In the genomic region with DNA sequence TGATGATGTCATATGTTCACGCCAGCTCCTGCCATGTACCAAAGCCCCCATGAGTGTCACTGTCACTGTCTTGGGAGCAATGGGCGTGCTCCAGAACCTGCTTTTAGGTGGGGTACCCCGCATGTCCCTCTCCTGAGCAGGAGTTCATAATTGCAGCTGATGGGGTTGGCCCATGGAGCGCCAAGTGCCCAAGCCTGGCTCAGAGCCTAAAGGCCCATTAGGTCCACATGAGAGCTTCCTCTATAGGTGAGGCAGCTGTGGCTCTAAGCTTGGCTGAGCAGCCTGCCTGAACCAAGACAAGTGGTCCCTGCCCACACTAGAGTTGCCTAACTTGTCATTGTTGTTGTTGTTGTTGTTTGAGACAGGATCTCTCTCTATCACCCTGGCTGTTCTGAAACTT, we compare ENCODE assay signal across 20 mouse cellular contexts. TPM values are rescaled to one million over a fixed set of nuclear protein-coding genes. Genes with fewer than 3 reads are reported as not detected.
A peak's percentile ranks its signal among the peaks of the same experiment; 100 is the strongest.
DNase-seq lines count a peak whose midpoint lies in the region; ATAC-seq lines count a peak whose summit lies in the region.
"Had no signal": no experiment of that assay in that cellular context is flagged by ENCODE, and none has a peak within 500 bp of the region (broad histone marks: within the 10 kb centered on the region; RNA-seq: fewer than 3 reads in every experiment).

No protein-coding gene starts in this region.

- WGBS in heart, embryonic 15.5 days, result 66% methylated on average over 4 of the region's 4 CpGs
- WGBS in neural tube, embryonic 13.5 days, result 74% methylated on average over 4 of the region's 4 CpGs
- WGBS in neural tube, embryonic 15.5 days, result 82% methylated on average over 4 of the region's 4 CpGs
- WGBS in limb, embryonic 10.5 days, result 95% methylated on average over 4 of the region's 4 CpGs
- 74% methylated on average over 4 of the region's 4 CpGs for WGBS in hindbrain, embryonic 16.5 days

- H3K4me1 ChIP-seq in heart, embryonic 15.5 days (replicated peaks), result peaks cover 60% of the 10 kb centered on the region
- H3K4me1 ChIP-seq in neural tube, embryonic 13.5 days (replicated peaks), result peaks cover 50% of the 10 kb centered on the region
- H3K4me1 ChIP-seq in neural tube, embryonic 15.5 days, result peaks cover 30% of the 10 kb centered on the region
- peaks cover 64% of the 10 kb centered on the region for H3K4me1 ChIP-seq in limb, embryonic 10.5 days
- H3K4me1 ChIP-seq in hindbrain, embryonic 16.5 days (ENCODE audit: control insufficient read depth, insufficient read depth, low read depth, low read length), result peaks cover 7% of the 10 kb centered on the region

- intact Hi-C loops in heart, postnatal 36 days (cut with DNase I), result no loop called here

- no peak for DNase-seq in heart, postnatal 36 days
- DNase-seq in limb, embryonic 10.5 days (ENCODE audit: low spot score), result no peak
- DNase-seq in spleen, adult 18-20 months, result no peak
- DNase-seq: B cell, adult 2 months; gastrocnemius, postnatal 25 days; heart, postnatal 4 days; left cerebral cortex, postnatal 4 days; liver; right cerebral cortex, postnatal 14 days; thymus, postnatal 25 days had no signal

- no peak overlapping the region for H3K9ac ChIP-seq in heart, embryonic 15.5 days
- no peak overlapping the region for H3K9ac ChIP-seq in neural tube, embryonic 13.5 days
- H3K9ac ChIP-seq in neural tube, embryonic 15.5 days (replicated peaks), result no peak overlapping the region
- no peak overlapping the region for H3K9ac ChIP-seq in hindbrain, embryonic 16.5 days (ENCODE audit: low read depth, low read length)
- H3K9ac ChIP-seq: forebrain, embryonic 12.5 days; hindbrain, embryonic 14.5 days; liver, embryonic 15.5 days had no signal

- H3K27me3 ChIP-seq in heart, embryonic 15.5 days, result no peaks in the 10 kb centered on the region
- H3K27me3 ChIP-seq in neural tube, embryonic 13.5 days, result no peaks in the 10 kb centered on the region
- H3K27me3 ChIP-seq in neural tube, embryonic 15.5 days (replicated peaks), result no peaks in the 10 kb centered on the region
- peaks cover 68% of the 10 kb centered on the region for H3K27me3 ChIP-seq in limb, embryonic 10.5 days (ENCODE audit: low read depth, poor library complexity, severe bottlenecking)
- no peaks in the 10 kb centered on the region for H3K27me3 ChIP-seq in hindbrain, embryonic 16.5 days (replicated peaks; ENCODE audit: control insufficient read depth, insufficient read depth, low read length)

- H3K4me3 ChIP-seq in heart, embryonic 15.5 days, result no peak overlapping the region
- no peak overlapping the region for H3K4me3 ChIP-seq in neural tube, embryonic 13.5 days
- no peak overlapping the region for H3K4me3 ChIP-seq in neural tube, embryonic 15.5 days (replicated peaks)
- H3K4me3 ChIP-seq in limb, embryonic 10.5 days, result no peak overlapping the region
- no peak overlapping the region for H3K4me3 ChIP-seq in hindbrain, embryonic 16.5 days (ENCODE audit: low read length)
- H3K4me3 ChIP-seq: forebrain, embryonic 12.5 days; liver, embryonic 15.5 days had no signal

- no peaks in the 10 kb centered on the region for H3K9me3 ChIP-seq in heart, embryonic 15.5 days (replicated peaks)
- no peaks in the 10 kb centered on the region for H3K9me3 ChIP-seq in neural tube, embryonic 13.5 days
- no peaks in the 10 kb centered on the region for H3K9me3 ChIP-seq in neural tube, embryonic 15.5 days (replicated peaks)
- no peaks in the 10 kb centered on the region for H3K9me3 ChIP-seq in limb, embryonic 10.5 days (replicated peaks)
- H3K9me3 ChIP-seq in hindbrain, embryonic 16.5 days (ENCODE audit: control insufficient read depth, low read length), result no peaks in the 10 kb centered on the region
- H3K9me3 ChIP-seq: forebrain, embryonic 12.5 days; liver, embryonic 15.5 days had no signal

- no peak; the same call in 1 of the 2 replicates for ATAC-seq in heart, embryonic 15.5 days (replicated peaks; ENCODE audit: insufficient number of reproducible peaks, insufficient read depth, low FRiP score, low read depth)
- peak; percentile 36; the same call in 1 of the 2 replicates for ATAC-seq in neural tube, embryonic 13.5 days (ENCODE audit: low read depth)
- no peak for ATAC-seq in neural tube, embryonic 15.5 days (ENCODE audit: low FRiP score)
- no peak for ATAC-seq in hindbrain, embryonic 16.5 days

- H3K4me2 ChIP-seq in heart, embryonic 15.5 days, result no peak overlapping the region
- H3K4me2 ChIP-seq in neural tube, embryonic 13.5 days, result no peak overlapping the region
- H3K4me2 ChIP-seq in neural tube, embryonic 15.5 days, result no peak overlapping the region
- no peak overlapping the region for H3K4me2 ChIP-seq in hindbrain, embryonic 16.5 days (ENCODE audit: low read length)
- H3K4me2 ChIP-seq: forebrain, embryonic 12.5 days; hindbrain, embryonic 14.5 days; liver, embryonic 15.5 days; midbrain, embryonic 11.5 days had no signal

- no peaks in the 10 kb centered on the region for H3K36me3 ChIP-seq in heart, embryonic 15.5 days
- no peaks in the 10 kb centered on the region for H3K36me3 ChIP-seq in neural tube, embryonic 13.5 days
- H3K36me3 ChIP-seq in neural tube, embryonic 15.5 days, result no peaks in the 10 kb centered on the region
- no peaks in the 10 kb centered on the region for H3K36me3 ChIP-seq in limb, embryonic 10.5 days
- H3K36me3 ChIP-seq in hindbrain, embryonic 16.5 days (ENCODE audit: control insufficient read depth, insufficient read depth, low read length), result no peaks in the 10 kb centered on the region
- H3K36me3 ChIP-seq: forebrain, embryonic 12.5 days; liver, embryonic 15.5 days had no signal

- H3K27ac ChIP-seq in heart, embryonic 15.5 days, result peak overlapping the region; percentile 6; the same call in 1 of the 2 replicates
- H3K27ac ChIP-seq in neural tube, embryonic 13.5 days (replicated peaks), result no peak overlapping the region; the same call in 1 of the 2 replicates
- H3K27ac ChIP-seq in neural tube, embryonic 15.5 days (replicated peaks), result no peak overlapping the region
- peak overlapping the region; percentile 77; the same call in 1 of the 2 replicates for H3K27ac ChIP-seq in limb, embryonic 10.5 days
- H3K27ac ChIP-seq in hindbrain, embryonic 16.5 days (ENCODE audit: low read depth, low read length), result no peak overlapping the region
- H3K27ac ChIP-seq: forebrain, embryonic 12.5 days; hindbrain, embryonic 14.5 days; liver, embryonic 15.5 days had no signal

RNA-seq across cellular contexts. Expression of gene Grhl3, which starts 26.6 kb away (rescaled TPM):
- polyA plus RNA-seq in heart, embryonic 15.5 days (2015; fragmentation: Nextera tagmentation; extraction: Ambion mirVana), result 5.4 and 5.9 TPM in 2 replicates
- total RNA-seq in heart, postnatal 36 days (2021), result not detected
- 0.50 and 0.81 TPM in 2 replicates for polyA plus RNA-seq in neural tube, embryonic 13.5 days (2015; fragmentation: Nextera tagmentation; extraction: Ambion mirVana)
- polyA plus RNA-seq in neural tube, embryonic 15.5 days (2015; fragmentation: Nextera tagmentation; extraction: Ambion mirVana), result 1.1 and 2.6 TPM in 2 replicates
- 7.5 and 11.0 TPM in 2 replicates for polyA plus RNA-seq in limb, embryonic 10.5 days (2016; fragmentation: Nextera tagmentation; extraction: Ambion mirVana)
- 0.85 and 1.2 TPM in 2 replicates for polyA plus RNA-seq in hindbrain, embryonic 16.5 days (2015; fragmentation: Nextera tagmentation; extraction: Ambion mirVana)
- total RNA-seq: CH12.LX; megakaryocyte progenitor cell, adult 5-6 weeks had no signal

RNA-seq across cellular contexts. Expression of gene Nipal3, which starts 52.0 kb away (rescaled TPM):
- polyA plus RNA-seq in heart, embryonic 15.5 days (2015; fragmentation: Nextera tagmentation; extraction: Ambion mirVana), result 4.1 and 5.2 TPM in 2 replicates
- 10 to 100 TPM; 36.9 to 42.6 TPM for total RNA-seq in heart, postnatal 36 days (2021)
- 5.1 and 8.9 TPM in 2 replicates for polyA plus RNA-seq in neural tube, embryonic 13.5 days (2015; fragmentation: Nextera tagmentation; extraction: Ambion mirVana)
- 8.0 and 8.7 TPM in 2 replicates for polyA plus RNA-seq in neural tube, embryonic 15.5 days (2015; fragmentation: Nextera tagmentation; extraction: Ambion mirVana)
- 1.7 and 2.2 TPM in 2 replicates for polyA plus RNA-seq in limb, embryonic 10.5 days (2016; fragmentation: Nextera tagmentation; extraction: Ambion mirVana)
- 6.8 and 10.7 TPM in 2 replicates for polyA plus RNA-seq in hindbrain, embryonic 16.5 days (2015; fragmentation: Nextera tagmentation; extraction: Ambion mirVana)

RNA-seq across cellular contexts. Expression of gene Stpg1, which starts 52.2 kb away (rescaled TPM):
- 0.34 and 0.43 TPM in 2 replicates for polyA plus RNA-seq in heart, embryonic 15.5 days (2015; fragmentation: Nextera tagmentation; extraction: Ambion mirVana)
- total RNA-seq in heart, postnatal 36 days (2021), result under 1 TPM in 1 of 2 experiments, not detected in 1; 0.38 TPM
- polyA plus RNA-seq in neural tube, embryonic 13.5 days (2015; fragmentation: Nextera tagmentation; extraction: Ambion mirVana), result 0.31 and 0.62 TPM in 2 replicates
- 0.23 and 0.37 TPM in 2 replicates for polyA plus RNA-seq in neural tube, embryonic 15.5 days (2015; fragmentation: Nextera tagmentation; extraction: Ambion mirVana)
- polyA plus RNA-seq in limb, embryonic 10.5 days (2016; fragmentation: Nextera tagmentation; extraction: Ambion mirVana), result 0.11 TPM in 1 of 2 replicates, not detected in the other
- polyA plus RNA-seq in hindbrain, embryonic 16.5 days (2015; fragmentation: Nextera tagmentation; extraction: Ambion mirVana), result 0.39 and 0.41 TPM in 2 replicates
- total RNA-seq: CH12.LX; heart, postnatal 4 days had no signal
- polyA plus RNA-seq: liver, embryonic 15.5 days had no signal

Comparison
In these comparisons a context has a peak if more than half of its experiments do, and no peak if none do; other contexts are left out.
1. H3K27ac ChIP-seq: peak in heart, embryonic 15.5 days (single experiment) and limb, embryonic 10.5 days (single experiment); none in neural tube, embryonic 13.5 days (single experiment), neural tube, embryonic 15.5 days (single experiment) and hindbrain, embryonic 16.5 days (single experiment).